Mouse (Mus musculus): ENCODE data around the gene Prkn.

GRCm38 (mm10) chr17:11845506-11845905 lies 1005.3 kb downstream of the Prkn start:
- no peak for TF ChIP-seq GATA1 (IDR thresholded peaks at IDR 0.05; ENCODE audit: borderline replicate concordance, low read length)
- no peak for TF ChIP-seq FLI1 (IDR thresholded peaks at IDR 0.05; ENCODE audit: low read length)
